Mouse (Mus musculus) neural tube, embryonic 11.5 days (tissue): Measurements from ENCODE around the gene Etv1. TPM values are rescaled to one million over a fixed set of nuclear protein-coding genes. Genes with fewer than 3 reads are reported as not detected.

Experiments used
- ATAC-seq: fragments of 200-750 bp; cut with Nextera tagmentation; 2 replicates; pipeline ENCODE4 v1.8.0; 2017; ENCODE audit warnings: moderate number of reproducible peaks, mild to moderate bottlenecking, moderate TSS enrichment, moderate library complexity; ENCODE audit not compliant: insufficient read depth, low FRiP score, low TSS enrichment
- DNase-seq: peaks from one replicate; pipeline ENCODE4 v3.0.0-alpha.2; 2015; ENCODE audit warnings: low spot score
- H3K27ac ChIP-seq: fragments of 300-500 bp; sonication (generic); 2 replicates; pipeline ENCODE4 v1.5.1; 2014; ENCODE audit warnings: low read depth, mild to moderate bottlenecking, low read length
- H3K27me3 ChIP-seq: fragments of 300-500 bp; sonication (generic); 2 replicates; pipeline ENCODE4 v1.6.1; 2014; ENCODE audit warnings: mild to moderate bottlenecking, low read length, mixed read lengths; ENCODE audit not compliant: control insufficient read depth, insufficient read depth
- H3K36me3 ChIP-seq: fragments of 300-500 bp; sonication (generic); 2 replicates; pipeline ENCODE4 v1.6.1; 2014; ENCODE audit warnings: mild to moderate bottlenecking, low read length, moderate library complexity, mixed read lengths; ENCODE audit not compliant: control insufficient read depth, insufficient read depth
- H3K4me1 ChIP-seq: fragments of 300-500 bp; sonication (generic); 2 replicates; pipeline ENCODE4 v1.6.1; 2014; ENCODE audit warnings: low read length, mixed read lengths; ENCODE audit not compliant: control insufficient read depth, insufficient read depth
- H3K4me2 ChIP-seq: fragments of 300-500 bp; sonication (generic); 2 replicates; pipeline ENCODE4 v1.6.1; 2014; ENCODE audit warnings: low read depth, mild to moderate bottlenecking, moderate library complexity
- H3K4me3 ChIP-seq: fragments of 300-500 bp; sonication (generic); 2 replicates; pipeline ENCODE4 v1.5.1; 2014; ENCODE audit warnings: low read depth, low read length
- H3K9ac ChIP-seq: fragments of 300-500 bp; sonication (generic); 2 replicates; pipeline ENCODE4 v1.6.1; 2014; ENCODE audit warnings: mild to moderate bottlenecking, low read length
- H3K9me3 ChIP-seq: fragments of 300-500 bp; sonication (generic); 2 replicates; pipeline ENCODE4 v1.6.1; 2016; ENCODE audit warnings: low read length; ENCODE audit not compliant: control insufficient read depth
- WGBS: fragments of 180-500 bp; shearing (Covaris S2); extraction: QIAGEN DNeasy Blood & Tissue Kit; methylation state at CpG from one replicate; pipeline ENCODE4 v1.1.7; 2014; 5-methylcytosine and 5-hydroxymethylcytosine counted together
- polyA plus RNA-seq: library from polyadenylated mRNA; unstranded; fragments of >200 nt; fragmentation: Nextera tagmentation; extraction: Ambion mirVana; gene quantifications from 2 replicates; pipeline ENCODE4 v1.2.1, GENCODE M21; 2014

Gene Etv1
- polyA plus RNA-seq, 1 experiment from 2014 or later, result 17.3 TPM

DNA sequence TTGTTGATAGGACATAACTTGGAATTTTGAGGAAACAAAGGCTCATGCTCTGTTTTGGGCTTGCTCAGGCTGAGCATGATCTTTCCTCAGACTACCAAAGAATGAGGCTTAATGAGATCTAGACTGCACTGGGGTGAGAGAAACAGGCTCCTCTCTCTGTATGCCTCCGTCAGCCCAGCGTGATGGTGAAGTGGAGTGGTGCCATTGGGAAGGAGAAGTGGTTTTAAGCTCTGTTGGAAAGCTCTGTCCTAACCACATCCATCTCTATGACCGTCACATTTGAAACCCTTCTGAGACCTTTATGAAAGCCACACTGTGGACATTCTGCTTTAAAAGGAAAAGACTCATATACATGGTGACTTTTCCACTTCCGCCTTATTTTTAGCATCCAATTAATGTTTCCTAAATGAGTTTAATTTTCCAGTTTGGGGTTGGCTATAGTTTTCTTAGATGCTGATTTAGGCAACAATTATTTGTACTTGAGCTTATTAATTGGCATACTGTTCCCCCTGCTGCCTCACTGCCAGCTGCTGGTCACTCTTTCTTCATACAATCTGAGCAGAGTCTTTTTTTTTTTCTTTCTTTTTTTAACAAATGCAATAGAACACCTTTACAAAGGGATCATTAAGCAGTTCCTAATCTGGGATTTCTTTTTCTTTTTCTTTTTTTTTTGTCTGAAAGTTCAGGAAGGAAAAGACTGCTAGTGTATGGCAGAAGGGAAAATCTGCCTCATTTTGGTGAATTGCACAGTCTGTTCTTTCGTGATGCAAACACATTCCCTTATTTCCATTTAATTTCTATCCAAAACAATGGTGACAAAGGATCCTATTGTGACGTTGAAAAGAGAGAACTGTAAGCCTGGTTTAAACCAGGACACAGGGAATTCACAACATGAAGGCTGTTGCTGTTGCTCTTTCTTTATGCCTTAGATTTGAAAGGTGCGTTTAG lies 81.3 kb downstream of the Etv1 start:
- 75% methylated on average over 7 of the region's 7 CpGs for WGBS

DNA sequence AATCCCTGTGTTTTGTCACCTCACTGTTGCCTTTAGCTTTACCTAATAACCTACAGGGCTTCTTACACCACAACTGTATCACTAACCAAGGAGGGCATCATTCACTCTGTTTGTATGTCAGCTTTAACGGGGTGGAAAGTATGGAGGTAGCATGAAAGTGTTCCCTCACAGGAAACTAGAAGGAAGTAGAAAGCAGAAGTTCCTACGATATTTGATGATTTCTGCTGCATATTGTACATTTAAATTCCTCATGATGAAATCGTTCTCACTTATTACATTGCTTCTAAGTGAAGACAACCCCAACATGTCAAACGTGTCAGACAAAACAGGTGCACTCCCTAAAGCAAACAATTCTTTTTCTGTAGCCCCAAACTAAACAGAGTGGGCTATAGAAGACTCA lies 84.2 kb downstream of the Etv1 start:
- 84% methylated on average over 4 of the region's 4 CpGs for WGBS
- Histone ChIP-seq H3K4me3 (no peak overlapping the region), H3K27ac (no peak overlapping the region), H3K9me3 (no peaks in the 10 kb centered on the region), H3K27me3 (no peaks in the 10 kb centered on the region), H3K9ac (no peak overlapping the region), H3K4me1 (no peaks in the 10 kb centered on the region), H3K36me3 (no peaks in the 10 kb centered on the region), H3K4me2 (no peak overlapping the region)
- ATAC-seq (no peak), DNase-seq (no peak)

More for the DNA sequence above, 81.3 kb downstream of the Etv1 start:
- no peak overlapping the region for H3K27ac ChIP-seq
- no peaks in the 10 kb centered on the region for H3K4me1 ChIP-seq
- ATAC-seq (no peak), DNase-seq (no peak)
- no peak overlapping the region for H3K9ac ChIP-seq
- no peaks in the 10 kb centered on the region for H3K27me3 ChIP-seq
- no peaks in the 10 kb centered on the region for H3K9me3 ChIP-seq
- no peaks in the 10 kb centered on the region for H3K36me3 ChIP-seq
- H3K4me3 ChIP-seq, result no peak overlapping the region
- H3K4me2 ChIP-seq, result no peak overlapping the region

DNA sequence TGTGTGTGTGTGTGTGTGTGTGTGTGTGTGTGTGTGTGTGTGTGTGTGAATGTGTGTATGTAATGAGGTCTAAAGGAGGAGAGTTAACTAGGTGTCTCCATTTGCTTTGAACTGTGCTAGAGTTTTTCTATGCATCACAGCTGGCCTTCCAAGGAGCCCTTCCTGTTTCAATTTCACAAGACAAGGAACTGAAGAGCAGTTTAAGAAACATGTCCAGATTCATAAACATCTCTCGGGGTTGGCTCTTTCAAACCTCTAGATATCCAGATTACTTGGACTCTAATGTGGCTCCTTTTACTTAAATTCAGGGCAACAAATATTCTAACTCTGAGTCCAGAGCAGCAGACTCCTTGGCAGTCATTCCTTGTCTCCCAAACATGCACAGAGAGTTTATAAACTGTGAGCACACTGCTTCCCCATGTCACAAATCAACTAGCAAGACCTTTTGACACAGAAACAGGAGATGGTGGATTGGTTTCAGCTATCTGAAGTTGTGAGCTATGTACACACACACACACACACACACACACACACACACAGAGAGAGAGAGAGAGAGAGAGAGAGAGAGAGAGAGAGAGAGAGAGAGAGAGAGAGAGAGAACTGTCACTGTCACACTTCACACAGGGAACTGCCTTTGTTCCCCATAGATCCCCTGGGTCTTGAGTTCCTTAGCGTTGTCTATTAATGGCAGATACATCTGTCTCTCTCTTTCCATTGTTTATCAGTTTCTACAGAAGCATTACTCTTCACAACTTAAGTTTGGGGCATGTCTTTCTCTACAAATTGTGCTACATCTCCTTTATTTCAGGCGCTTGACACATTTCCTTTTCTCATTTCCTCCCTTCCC lies 85.0 kb downstream of the Etv1 start:
- Histone ChIP-seq H3K4me2 (no peak overlapping the region), H3K9me3 (no peaks in the 10 kb centered on the region), H3K9ac (no peak overlapping the region), H3K4me3 (no peak overlapping the region), H3K36me3 (no peaks in the 10 kb centered on the region), H3K27me3 (no peaks in the 10 kb centered on the region), H3K4me1 (no peaks in the 10 kb centered on the region), H3K27ac (no peak overlapping the region)
- 72% methylated on average over 3 of the region's 3 CpGs for WGBS
- ATAC-seq, result no peak
- DNase-seq, result no peak

DNA sequence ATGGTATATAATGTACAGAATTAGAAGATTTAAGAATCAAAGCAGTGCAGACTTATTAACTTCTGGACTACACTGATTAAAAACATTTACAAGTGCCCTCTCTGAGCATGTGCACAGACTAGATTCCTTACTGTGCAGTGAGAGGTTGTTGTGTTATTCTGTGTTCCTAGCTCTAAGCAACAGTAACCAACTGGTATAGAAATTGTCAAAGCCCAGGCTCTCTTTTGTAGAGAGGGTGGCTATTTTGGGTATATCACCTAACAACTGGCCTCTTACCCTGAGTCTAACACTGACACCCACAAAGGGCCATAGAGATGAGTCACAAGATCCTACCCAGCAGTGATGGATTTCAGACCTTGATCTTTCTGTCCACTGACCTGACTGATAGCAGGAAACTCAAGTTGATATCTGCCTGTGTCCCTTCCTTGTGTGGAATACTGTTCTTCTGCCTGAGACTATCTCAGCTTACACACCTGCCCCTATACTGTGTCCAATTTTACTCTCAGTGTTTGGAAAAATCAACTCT lies 95.4 kb downstream of the Etv1 start:
- ATAC-seq, result no peak

DNA sequence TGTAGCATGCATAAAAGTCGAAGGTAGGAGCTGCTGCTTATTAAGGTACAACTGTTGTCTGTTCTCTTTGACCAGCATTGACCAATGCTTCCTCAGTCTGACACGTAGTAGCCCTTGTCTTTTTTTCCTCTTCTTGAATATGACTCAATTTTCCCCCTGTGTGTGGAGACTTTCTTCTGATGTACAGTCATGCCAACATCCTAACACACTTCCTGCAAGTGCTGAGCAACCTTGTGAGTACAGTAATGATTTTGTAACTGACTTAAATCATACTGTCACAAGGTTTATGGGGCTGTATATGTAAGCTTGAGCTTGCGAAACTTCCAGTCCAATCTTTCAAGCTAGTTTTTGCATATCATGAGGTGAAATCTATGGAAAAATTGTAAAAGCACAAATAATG lies 125.3 kb downstream of the Etv1 start:
- WGBS, result 84% methylated on average over 3 of the region's 3 CpGs
- H3K4me3 ChIP-seq, result no peak overlapping the region
- no peaks in the 10 kb centered on the region for H3K27me3 ChIP-seq
- H3K9ac ChIP-seq, result no peak overlapping the region
- no peaks in the 10 kb centered on the region for H3K36me3 ChIP-seq
- ATAC-seq (no peak), DNase-seq (no peak)
- H3K4me2 ChIP-seq, result no peak overlapping the region
- no peaks in the 10 kb centered on the region for H3K9me3 ChIP-seq
- H3K27ac ChIP-seq, result no peak overlapping the region
- H3K4me1 ChIP-seq, result no peaks in the 10 kb centered on the region

More for the DNA sequence above, 95.4 kb downstream of the Etv1 start:
- no peaks in the 10 kb centered on the region for H3K9me3 ChIP-seq
- no peak overlapping the region for H3K27ac ChIP-seq
- H3K4me1 ChIP-seq, result no peaks in the 10 kb centered on the region
- no peak overlapping the region for H3K4me2 ChIP-seq
- H3K4me3 ChIP-seq, result no peak overlapping the region
- DNase-seq, result no peak
- no peak overlapping the region for H3K9ac ChIP-seq
- no peaks in the 10 kb centered on the region for H3K36me3 ChIP-seq
- no peaks in the 10 kb centered on the region for H3K27me3 ChIP-seq

DNA sequence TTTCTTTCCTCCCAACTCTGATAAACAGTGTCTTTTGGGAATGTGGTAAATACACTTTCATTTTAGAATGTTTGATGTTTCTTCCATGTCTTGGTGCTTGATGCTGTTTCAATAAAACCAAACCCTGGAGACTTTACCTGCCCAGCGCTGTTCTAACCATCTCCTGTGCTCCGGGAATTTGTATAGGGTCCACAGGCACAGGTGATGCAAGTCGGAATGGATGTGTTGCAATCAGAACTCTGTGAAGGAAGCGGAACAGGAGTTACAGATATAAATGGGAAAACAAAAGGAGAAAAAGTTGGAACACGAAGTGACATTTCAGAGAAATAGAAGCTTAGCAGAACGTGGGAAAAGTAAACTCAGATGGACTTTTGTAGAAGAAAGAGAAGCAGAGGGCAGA lies 127.1 kb downstream of the Etv1 start:
- DNase-seq (no peak), ATAC-seq (no peak)
- Histone ChIP-seq H3K4me2 (no peak overlapping the region), H3K9ac (no peak overlapping the region), H3K4me3 (no peak overlapping the region), H3K27me3 (no peaks in the 10 kb centered on the region), H3K27ac (no peak overlapping the region), H3K36me3 (no peaks in the 10 kb centered on the region), H3K9me3 (no peaks in the 10 kb centered on the region), H3K4me1 (no peaks in the 10 kb centered on the region)
- 90% methylated on average over 6 of the region's 6 CpGs for WGBS

DNA sequence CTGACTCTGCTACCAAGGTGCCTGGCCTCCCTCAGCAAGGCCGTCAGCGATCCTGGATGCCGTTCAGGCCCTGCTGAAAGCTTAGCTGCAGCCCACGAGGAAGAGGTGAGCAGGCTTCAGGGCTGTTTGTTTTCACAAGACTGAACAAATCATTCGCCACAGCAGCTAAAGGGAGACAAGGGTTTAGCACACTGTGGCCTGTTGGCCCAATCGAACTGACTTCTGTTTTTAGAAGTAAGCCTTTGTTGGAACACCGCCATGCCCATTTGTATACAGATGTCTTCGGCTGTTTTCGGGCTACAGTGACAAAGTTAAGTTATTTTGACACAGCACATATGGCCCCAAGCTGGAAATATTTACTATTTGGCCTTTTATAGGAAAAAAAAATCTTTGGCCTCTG lies 127.6 kb downstream of the Etv1 start:
- peak; percentile 14 for DNase-seq
- Histone ChIP-seq H3K4me3 (no peak overlapping the region), H3K27ac (no peak overlapping the region), H3K4me2 (no peak overlapping the region), H3K4me1 (no peaks in the 10 kb centered on the region), H3K9me3 (no peaks in the 10 kb centered on the region), H3K36me3 (no peaks in the 10 kb centered on the region), H3K9ac (no peak overlapping the region), H3K27me3 (no peaks in the 10 kb centered on the region)
- ATAC-seq, result no peak
- 74% methylated on average over 9 of the region's 9 CpGs for WGBS

DNA sequence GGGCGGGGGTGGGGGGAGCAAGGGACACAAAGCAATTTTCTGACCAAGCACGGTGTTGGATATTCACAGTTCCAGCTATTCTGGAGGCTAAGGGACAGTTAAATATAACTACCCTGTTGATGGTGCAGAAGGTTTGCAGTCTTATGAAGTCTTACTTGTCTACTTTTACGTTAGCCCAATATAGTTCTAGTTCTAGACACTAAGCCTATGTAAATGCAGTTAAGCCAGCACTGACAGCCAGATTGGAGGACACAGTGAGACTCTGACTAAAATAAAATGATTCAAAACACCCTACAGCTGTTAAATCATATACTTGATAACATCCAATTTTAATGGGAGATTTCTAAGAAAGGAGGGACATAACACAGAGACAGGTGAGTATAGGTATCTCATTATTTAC lies 129.8 kb downstream of the Etv1 start:
- whole genome bisulfite sequencing, result 92% methylated on average over 3 of the region's 3 CpGs

More for the DNA sequence above, 129.8 kb downstream of the Etv1 start:
- H3K9me3 ChIP-seq, result no peaks in the 10 kb centered on the region
- H3K27me3 ChIP-seq, result no peaks in the 10 kb centered on the region
- no peak overlapping the region for H3K27ac ChIP-seq
- no peak for ATAC-seq
- no peak overlapping the region for H3K9ac ChIP-seq
- no peak overlapping the region for H3K4me2 ChIP-seq
- no peak for DNase-seq
- H3K36me3 ChIP-seq, result no peaks in the 10 kb centered on the region
- H3K4me3 ChIP-seq, result no peak overlapping the region
- no peaks in the 10 kb centered on the region for H3K4me1 ChIP-seq
